Mouse (Mus musculus) right cerebral cortex, postnatal 10 days (tissue): ENCODE results near the gene Ear14.
"Not testable (repeated sequence)": the region's sequence is repeated elsewhere in the genome, so short reads cannot be mapped to it uniquely, and the experiment has no call there.

ENCODE experiments used
- DNase-seq, 2 experiments: peaks; one replicate each; pipeline ENCODE4 v3.0.0; 2021; ENCODE audit warnings: low spot score in 2 of 2

The Ear14 gene

GRCm38 (mm10) chr14:51203115-51203514 is at the start of gene Ear14:
Ear14 (plus strand) TSS chr14:51203391.
- DNase-seq, result peak in 1 of 2 experiments; percentile 33

GRCm38 (mm10) chr14:51156056-51156735 is 47.0 kb upstream of the Ear14 start:
- no peak for DNase-seq

DNA sequence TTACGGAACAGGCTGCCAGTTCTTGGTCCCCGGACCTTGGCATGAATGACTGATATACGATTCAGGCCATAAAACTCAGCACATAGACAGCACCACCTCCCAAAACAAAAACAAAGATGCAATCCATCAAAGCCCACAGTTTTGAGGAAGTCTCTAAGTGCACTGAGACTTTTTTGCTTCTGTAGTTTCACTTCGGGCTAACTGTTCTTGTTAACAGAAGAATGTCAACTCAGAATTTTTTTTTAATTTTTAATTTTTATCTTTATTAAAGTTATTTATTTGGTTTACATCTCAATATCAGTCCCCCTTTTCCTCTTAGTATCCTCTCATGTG is 46.5 kb upstream of the Ear14 start:
- DNase-seq, result no peak

DNA sequence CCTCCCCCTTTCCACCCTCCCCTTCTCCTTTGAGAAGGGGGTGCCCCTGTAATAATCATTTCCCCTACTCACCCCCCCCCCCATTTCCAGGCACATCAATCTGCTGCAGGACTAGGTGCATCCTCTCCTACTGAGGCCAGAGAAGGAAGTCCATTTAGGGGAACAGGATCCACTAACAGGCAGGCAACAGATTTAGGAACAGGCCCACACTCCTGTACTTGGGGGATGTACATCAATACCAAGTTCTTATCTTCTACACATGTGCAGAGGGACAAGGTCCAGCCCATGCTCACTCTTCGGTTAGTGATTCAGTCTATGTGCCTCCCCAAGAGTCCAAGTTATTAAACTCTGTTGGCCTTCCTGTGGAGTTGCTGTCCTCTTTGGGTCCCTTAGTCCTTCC is 46.1 kb upstream of the Ear14 start:
- no peak for DNase-seq

GRCm38 (mm10) chr14:51161976-51162375 is 41.2 kb upstream of the Ear14 start, which contains the start of gene Rnase2b:
Rnase2b (plus strand) TSS chr14:51162260.
- not testable (repeated sequence) for DNase-seq

DNA sequence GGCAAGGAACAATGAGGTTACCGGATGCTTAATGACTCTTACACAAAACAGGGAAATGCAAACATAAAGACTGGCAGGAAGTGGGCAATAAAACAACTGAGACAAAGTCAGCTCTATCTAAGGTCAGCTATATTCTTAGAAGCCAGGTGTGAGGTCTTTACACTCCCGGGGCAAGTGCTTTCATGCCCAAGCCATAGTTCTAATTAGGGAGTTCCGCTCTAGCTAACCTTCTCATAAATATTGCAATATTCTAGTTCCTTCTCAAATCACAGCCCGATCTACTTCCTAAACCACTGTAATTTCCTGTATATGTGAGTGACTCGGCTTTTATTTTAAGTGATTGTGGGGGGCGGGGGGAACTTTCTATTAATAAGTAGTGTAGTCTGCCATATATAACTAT is 39.9 kb upstream of the Ear14 start:
- not testable (repeated sequence) for DNase-seq

DNA sequence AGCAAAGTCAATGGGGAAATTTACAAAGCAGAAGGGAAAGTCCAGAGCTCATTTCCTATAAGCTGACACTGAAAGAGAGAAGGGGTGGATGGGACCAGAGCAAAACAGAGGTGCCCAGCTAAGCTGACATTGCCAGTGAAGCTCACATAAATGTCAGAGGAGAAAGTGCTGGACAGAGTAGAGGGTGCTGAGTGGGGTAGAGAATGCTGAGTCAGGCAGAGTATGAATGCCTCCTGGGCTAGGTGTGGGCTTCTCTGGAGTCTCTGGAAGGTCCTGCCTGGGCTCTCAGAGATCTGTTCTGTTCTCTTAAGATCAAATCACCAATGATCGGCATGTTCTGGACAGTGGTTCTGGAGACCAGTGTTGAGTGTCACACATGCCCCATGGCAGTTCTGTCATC is 37.8 kb upstream of the Ear14 start:
- no peak for DNase-seq

GRCm38 (mm10) chr14:51166068-51166467 is 37.1 kb upstream of the Ear14 start:
- DNase-seq, result no peak

DNA sequence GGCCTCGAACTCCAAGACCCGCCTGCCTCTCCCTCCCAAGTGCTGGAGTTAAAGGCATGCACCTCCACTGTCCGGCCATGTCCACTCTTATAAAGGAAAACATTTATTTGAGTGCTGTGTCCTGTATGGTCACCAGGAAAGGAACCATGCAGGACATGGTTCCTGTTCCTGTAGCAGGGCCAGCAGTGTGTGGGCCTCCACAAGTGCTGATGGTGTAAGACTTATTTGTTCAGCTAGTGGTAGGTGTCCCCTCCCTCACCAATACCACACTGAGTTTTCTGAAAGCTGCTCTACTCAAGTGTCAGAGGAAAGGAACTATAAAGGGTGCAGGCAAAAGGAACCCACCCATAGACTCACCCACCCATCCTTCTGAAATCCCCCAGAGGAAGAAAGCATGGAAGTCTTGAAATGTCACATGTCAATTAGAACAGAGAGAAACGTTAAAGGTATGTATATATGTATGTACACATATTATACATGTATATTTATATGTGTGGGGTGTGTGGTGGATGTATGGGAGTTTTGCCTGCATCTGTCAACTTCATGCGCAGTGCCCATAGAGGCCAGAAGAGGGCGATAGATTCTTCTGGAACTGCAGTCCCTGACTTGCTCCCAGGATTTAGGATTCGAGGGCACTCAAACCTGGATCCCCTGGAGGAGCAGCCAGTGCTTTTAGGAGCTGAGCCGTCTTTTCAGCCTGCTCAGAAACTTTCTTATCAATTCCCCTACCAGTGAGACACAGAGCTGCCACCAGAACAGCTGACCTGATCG is 30.9 kb upstream of the Ear14 start:
- DNase-seq, result peak; percentile 23 to 27

GRCm38 (mm10) chr14:51172947-51173346 is 30.2 kb upstream of the Ear14 start:
- peak in 1 of 2 experiments; percentile 36 for DNase-seq

- no peak for DNase-seq
Observed at GRCm38 (mm10) chr14:51173843-51174242, 29.3 kb upstream of the Ear14 start.

DNA sequence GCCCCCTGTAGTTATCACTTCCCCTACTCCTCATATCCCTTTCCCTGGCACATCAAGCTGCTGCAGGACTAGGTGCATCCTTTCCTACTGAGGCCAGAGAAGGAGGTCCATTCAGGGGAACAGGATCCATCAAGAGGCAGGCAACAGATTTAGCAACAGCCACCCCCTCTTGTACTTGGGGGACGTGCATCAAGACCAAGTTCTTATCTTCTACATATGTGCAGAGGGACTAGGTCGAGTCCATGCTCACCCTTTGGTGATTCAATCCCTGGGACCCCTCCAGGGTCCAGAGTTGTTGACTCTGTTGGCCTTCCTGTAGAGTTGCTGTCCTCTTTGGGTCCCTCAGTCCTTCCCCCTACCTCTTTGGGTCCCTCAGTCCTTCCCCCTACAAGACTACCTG is 22.1 kb upstream of the Ear14 start:
- DNase-seq, result not testable (repeated sequence)

- no peak for DNase-seq
Observed at GRCm38 (mm10) chr14:51195681-51196080, 7.5 kb upstream of the Ear14 start.

DNA sequence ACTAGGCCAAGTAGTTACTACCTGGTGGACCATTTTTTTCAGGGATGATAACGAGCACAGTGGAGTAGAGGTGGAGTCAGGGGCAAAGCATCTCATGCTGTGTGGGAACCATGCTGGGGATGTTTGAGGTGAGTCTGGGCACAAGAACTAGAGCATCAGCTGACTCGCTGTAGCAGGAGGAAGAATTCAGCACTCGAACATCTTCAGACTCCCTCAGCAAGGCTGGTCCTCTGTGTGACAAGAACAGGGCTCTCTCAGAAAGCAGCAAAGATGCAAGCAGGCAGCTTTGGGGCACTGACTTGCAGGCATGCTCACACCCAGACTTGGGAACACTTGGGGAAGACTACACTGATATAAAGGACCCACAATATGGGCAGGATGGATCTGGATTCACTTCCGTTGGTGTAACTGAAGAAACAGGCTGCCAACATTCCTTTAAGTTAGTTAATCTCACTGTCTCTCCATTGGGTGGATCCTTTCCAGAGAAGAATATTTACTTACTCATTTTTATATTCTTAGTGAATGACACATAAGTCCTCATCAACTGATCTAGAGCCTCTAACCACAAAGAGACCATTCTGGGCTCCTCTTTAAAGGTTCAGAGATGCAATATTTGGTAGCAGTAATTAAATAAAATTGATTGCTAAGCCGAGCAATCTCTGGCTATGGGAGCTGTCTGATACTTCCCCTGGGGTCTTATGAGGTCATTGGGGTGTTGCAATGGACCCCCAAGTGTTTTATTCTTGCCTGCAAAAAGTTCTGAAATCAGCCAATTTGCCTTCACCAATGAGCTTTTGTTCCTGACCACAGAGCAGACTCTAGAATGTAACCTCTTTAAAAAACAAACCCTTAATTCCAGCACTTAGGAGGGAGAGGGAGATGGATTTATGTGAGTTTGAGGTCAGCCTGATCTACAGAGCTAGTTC is 3.8 kb upstream of the Ear14 start, which contains the start of gene Ang2:
TSS of gene Ang2 (minus strand) at position 51 of the 926 bp plus-strand sequence.
- no peak for DNase-seq

DNA sequence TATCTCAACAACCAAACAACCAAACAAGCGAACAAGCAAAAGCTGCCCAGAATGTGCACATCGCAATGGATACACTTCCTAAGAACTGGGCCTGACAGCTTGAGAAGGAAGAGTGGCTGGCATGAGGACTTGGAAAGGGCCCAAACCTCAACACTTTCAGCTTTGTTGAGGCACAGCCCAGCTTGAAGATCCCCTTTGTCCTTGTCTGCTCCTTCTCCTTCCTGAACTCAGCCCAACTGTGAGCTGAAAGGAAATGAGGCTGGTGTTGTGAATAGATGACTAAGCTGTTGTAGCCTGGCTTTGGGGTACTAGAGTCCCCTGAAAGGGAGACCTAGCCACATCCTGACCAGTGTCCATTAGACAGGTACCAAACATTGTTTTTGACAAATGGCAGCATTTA is 3.1 kb upstream of the Ear14 start:
- peak; percentile 68 to 75 for DNase-seq

- no peak for DNase-seq
Observed at GRCm38 (mm10) chr14:51200466-51200865, 2.7 kb upstream of the Ear14 start.

DNA sequence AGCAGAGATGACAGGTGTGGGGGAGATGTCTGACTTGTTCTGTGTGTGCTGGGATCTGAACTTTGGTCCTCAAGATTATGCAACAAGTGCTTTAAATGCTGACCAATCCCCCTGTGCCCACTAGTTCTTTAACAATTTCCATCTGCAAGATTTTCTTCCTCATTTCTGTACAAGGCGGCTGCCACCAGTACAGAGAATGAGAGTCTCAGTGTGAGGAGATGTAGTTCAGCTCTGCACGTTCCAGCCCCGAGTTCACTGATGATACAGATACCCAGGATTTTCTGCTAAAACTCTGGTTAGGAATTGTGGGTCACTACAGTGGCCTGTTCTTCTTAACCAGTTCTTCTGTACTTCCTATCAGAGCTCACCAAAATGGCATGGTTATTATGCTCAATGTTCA is 16.9 kb downstream of the Ear14 start:
- not testable (repeated sequence) for DNase-seq

GRCm38 (mm10) chr14:51229657-51230056 is 26.5 kb downstream of the Ear14 start:
- not testable (repeated sequence) for DNase-seq

GRCm38 (mm10) chr14:51237488-51237887 is 34.3 kb downstream of the Ear14 start:
- DNase-seq, result not testable (repeated sequence)

- DNase-seq, result peak; percentile 39 to 45
Observed at GRCm38 (mm10) chr14:51240899-51241298, 37.7 kb downstream of the Ear14 start.

DNA sequence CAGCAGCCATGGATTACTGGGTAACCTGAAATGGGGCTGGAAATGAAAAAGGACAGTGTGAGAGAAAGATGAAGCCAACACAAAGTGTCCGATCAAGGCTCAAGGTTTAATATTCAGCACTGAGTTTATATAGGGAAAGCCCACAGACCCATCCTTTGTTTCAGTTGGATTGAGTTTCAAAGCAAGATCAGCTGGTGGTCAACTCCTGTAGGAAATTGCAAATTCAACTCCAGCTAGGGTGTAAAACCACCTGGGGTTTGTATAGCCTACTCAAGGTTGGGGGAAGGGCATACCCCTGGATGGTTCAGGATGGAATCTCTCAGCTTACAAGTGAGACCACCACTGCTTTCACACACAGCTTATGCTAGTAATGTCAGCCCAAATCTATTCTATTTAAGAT is 44.5 kb downstream of the Ear14 start:
- no peak for DNase-seq

GRCm38 (mm10) chr14:51250348-51250747 is 47.2 kb downstream of the Ear14 start:
- no peak for DNase-seq
